In the genomic region with DNA sequence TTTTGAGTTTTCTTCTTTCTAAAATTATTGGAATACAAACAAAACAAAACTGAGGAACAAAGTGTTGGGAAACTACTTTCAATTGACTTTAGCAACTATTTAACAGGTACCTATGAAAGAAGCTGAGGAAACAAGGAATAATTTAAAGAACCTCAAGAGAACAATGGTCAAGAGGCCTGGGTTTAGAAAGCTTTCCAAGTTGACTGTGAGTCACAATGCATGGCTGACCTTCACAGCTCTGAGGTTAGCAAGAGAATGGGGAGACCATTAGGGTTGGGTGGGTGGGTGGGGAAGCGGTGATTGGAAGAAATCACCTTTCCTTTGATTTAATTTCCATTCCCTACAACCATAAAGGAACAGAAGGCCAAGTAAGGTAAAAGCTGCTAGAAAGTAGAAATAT, we compare ENCODE assay signal across 25 mouse cellular contexts. TPM values are rescaled to one million over a fixed set of nuclear protein-coding genes. Genes with fewer than 3 reads are reported as not detected.
DNase-seq lines count a peak whose midpoint lies in the region; ATAC-seq and TF ChIP-seq lines count a peak whose summit lies in the region.
"Had no signal": no experiment of that assay in that cellular context is flagged by ENCODE, and none has a peak within 500 bp of the region (broad histone marks: within the 10 kb centered on the region; RNA-seq: fewer than 3 reads in every experiment).

No protein-coding gene starts in this region.

- no peak overlapping the region for H3K9ac ChIP-seq in ES-E14 (ENCODE audit: insufficient read depth, low read depth, low read length, poor library complexity, severe bottlenecking)

- H3K4me1 ChIP-seq in ES-E14 (ENCODE audit: control insufficient read depth in 2 of 2, insufficient read depth in 2 of 2, low read length in 2 of 2, poor library complexity in 1 of 2) = 0 out of 4 replicates have a peak, but pooled peaks cover 0 to 3% of the 10 kb centered on the region in 2 experiments

- no peak overlapping the region for H3K27ac ChIP-seq in ES-E14 (ENCODE audit: insufficient read depth, low read depth, low read length, poor library complexity, severe bottlenecking)

- H3K36me3 ChIP-seq in ES-E14 (ENCODE audit: control insufficient read depth, insufficient read depth, low read length, poor library complexity, severe bottlenecking) = no peaks in the 10 kb centered on the region
- H3K36me3 ChIP-seq: G1E had no signal

- ATAC-seq in activated CD4-positive, CD25-positive, alpha-beta regulatory T cell, adult 4 months = no peak
- ATAC-seq: CD4-positive, CD25-positive, alpha-beta regulatory T cell, adult 4 months; Patski had no signal

- DNase-seq in ES-CJ7 (ENCODE audit: low read depth, low spot score) = peak; percentile 89
- DNase-seq in ES-E14 (ENCODE audit: low read depth, low spot score) = peak; percentile 42
- DNase-seq in R1 (ENCODE audit: low read depth, low spot score) = peak; percentile 78
- peak; percentile 82 for DNase-seq in ZHBTc4 (ENCODE audit: low read depth, low spot score)
- no peak for DNase-seq in urinary bladder, postnatal 25 days (ENCODE audit: low spot score)
- no peak for DNase-seq in lung, postnatal 36 days
- no peak for DNase-seq in right cerebral cortex, adult 18-20 months
- DNase-seq: adrenal gland, adult 2 months; adrenal gland, adult 8-10 months; adrenal gland, postnatal 10 days; adrenal gland, postnatal 14 days; adrenal gland, postnatal 25 days; adrenal gland, postnatal 36 days; B cell, adult 2 months; cerebellum, adult 11 months; cerebellum, adult 11-12 months; cerebellum, adult 18-20 months; cerebellum, adult 2 months; cerebellum, adult 8-10 months; cerebellum, adult 9-10 months; cerebellum, adult 9-11 months had no signal

- H3K9me3 ChIP-seq in ES-E14 (ENCODE audit: control insufficient read depth, insufficient read depth, low read depth, low read length) = no peaks in the 10 kb centered on the region
- H3K9me3 ChIP-seq: G1E had no signal

- in situ Hi-C loops in ES-E14 (cut with MboI; ENCODE audit: low sequenced_read_pairs in 2 of 2, unreplicated experiment in 2 of 2) = no loop called here

- no peak overlapping the region for H3K4me3 ChIP-seq in ES-E14 (ENCODE audit: insufficient read depth in 1 of 2, low read depth in 1 of 2, low read length in 2 of 2, poor library complexity in 1 of 2, severe bottlenecking in 1 of 2)

TF ChIP-seq in ES-E14, 5 proteins besides CTCF, POLR2A, EP300 and RAD21:
- TF ChIP-seq HCFC1 (IDR thresholded peaks at IDR 0.05; ENCODE audit: borderline replicate concordance, insufficient read depth, low read length) = no peak

RNA-seq across cellular contexts. Expression of a gene that starts 35.6 kb away (rescaled TPM):
- 24.6 and 36.3 TPM in 2 replicates for total RNA-seq in ES-E14 (2012; rRNA removed)
- under 1 TPM; 0.24 to 0.33 TPM for polyA plus RNA-seq in activated CD4-positive, CD25-positive, alpha-beta regulatory T cell, adult 4 months (2017; shearing (Covaris generic))
- polyA plus RNA-seq: G1E had no signal

Comparison
In these comparisons a context has a peak if more than half of its experiments do, and no peak if none do; other contexts are left out.
1. DNase-seq: peak in ES-CJ7 (single experiment), ES-E14 (single experiment), R1 (single experiment) and ZHBTc4 (single experiment); none in urinary bladder, postnatal 25 days (single experiment), lung, postnatal 36 days (single experiment) and right cerebral cortex, adult 18-20 months (single experiment).